Mouse (Mus musculus) lung, adult 2 months (tissue): ENCODE data around the gene Zfp536. TPM values are rescaled to one million over a fixed set of nuclear protein-coding genes. Genes with fewer than 3 reads are reported as not detected.

ENCODE experiments used
- DNase-seq: peaks from one replicate; pipeline ENCODE4 v3.0.0; 2022
- H3K4me1 ChIP-seq: fragments of 200-500 bp; 2 replicates; pipeline ENCODE4 v1.6.1; 2011; ENCODE audit warnings: low read length; ENCODE audit not compliant: control insufficient read depth, insufficient read depth
- H3K4me3 ChIP-seq: fragments of 200-500 bp; replicated peaks from 2 replicates; pipeline ENCODE3; 2011; ENCODE audit warnings: low read depth, mild to moderate bottlenecking, control low read depth, low read length; ENCODE audit errors: extremely low read depth
- CTCF ChIP-seq: fragments of 200-500 bp; IDR thresholded peaks from 2 replicates; pipeline ENCODE4 v1.5.1; 2011; ENCODE audit warnings: mild to moderate bottlenecking, low read length, control low read depth; ENCODE audit not compliant: insufficient read depth
- POLR2A ChIP-seq: fragments of 200-500 bp; IDR thresholded peaks from 2 replicates; pipeline ENCODE4 v1.6.1; 2011; ENCODE audit warnings: low read depth, mild to moderate bottlenecking, control low read depth, low read length, borderline replicate concordance; ENCODE audit errors: extremely low read depth
- whole genome bisulfite sequencing: fragments of 180-500 bp; shearing (Covaris S2); methylation state at CpG from one replicate; pipeline ENCODE4 v1.1.7; 2018; 5-methylcytosine and 5-hydroxymethylcytosine counted together
- polyA plus RNA-seq: library from polyadenylated mRNA; depleted of rRNA; stranded (reverse); fragments of >200 nt; gene quantifications from 2 replicates; pipeline ENCODE4 v1.2.3, GENCODE M21; 2012

Gene Zfp536
- polyA plus RNA-seq, 1 experiment: 0.43 TPM

DNA sequence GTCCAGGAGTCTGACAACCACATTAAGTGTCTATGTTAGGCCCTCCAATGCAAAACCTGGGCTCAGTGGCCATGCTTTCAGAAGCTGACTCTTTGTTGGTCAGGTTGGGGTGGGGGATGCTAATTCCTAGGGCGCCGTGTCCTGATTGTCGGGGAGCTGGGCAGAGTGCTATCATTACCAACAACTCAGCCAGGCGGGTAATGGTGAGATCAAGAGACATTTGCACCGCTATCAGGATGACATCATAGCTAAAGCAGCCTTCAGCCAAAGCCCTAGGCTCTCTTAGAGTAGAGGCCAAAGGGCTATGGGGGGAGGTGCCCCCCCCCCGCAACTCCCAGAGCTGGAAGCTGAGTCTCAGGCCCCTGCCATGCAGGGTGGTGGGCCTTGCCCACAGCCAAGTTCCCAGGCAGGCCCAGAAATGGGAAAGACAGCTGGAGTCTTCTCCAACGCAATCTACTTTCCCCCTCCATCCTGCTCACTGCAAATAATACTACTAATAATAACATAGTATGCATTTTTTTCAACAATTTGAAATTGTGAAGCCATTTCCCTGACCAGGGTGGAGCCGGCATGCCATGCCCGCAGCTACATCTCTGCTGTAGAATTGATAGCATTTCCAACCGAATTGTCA, 5.0 kb downstream of the Zfp536 start:
- no peak for DNase-seq
- H3K4me3 ChIP-seq: no peak overlapping the region
- 13% methylated on average over 10 of the region's 10 CpGs for WGBS
- H3K4me1 ChIP-seq: peaks cover 2% of the 10 kb centered on the region; the same call in 1 of the 2 replicates
- no peak for TF ChIP-seq CTCF
- TF ChIP-seq POLR2A: no peak

DNA sequence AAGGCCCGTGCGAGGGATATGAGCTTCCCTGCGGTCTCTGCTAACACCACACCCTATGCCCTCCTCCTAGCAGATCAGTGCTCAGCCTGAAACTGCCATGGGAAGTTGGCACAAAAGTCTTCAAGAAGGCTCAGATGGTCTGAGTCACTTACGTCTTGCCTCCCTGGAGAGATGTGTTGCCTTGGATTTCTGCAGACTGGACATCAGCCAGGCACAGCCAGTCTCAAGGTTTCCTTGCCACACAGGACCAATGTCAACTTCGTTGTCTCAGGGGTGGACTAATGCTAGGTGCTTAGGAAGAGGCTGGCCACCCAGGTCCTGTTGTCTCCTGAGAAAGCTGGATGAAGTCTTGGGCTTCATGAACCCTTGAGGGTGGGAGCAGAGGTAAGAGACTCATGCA, 14.6 kb downstream of the Zfp536 start:
- 80% methylated on average over 5 of the region's 5 CpGs for WGBS
- DNase-seq: no peak
- Histone ChIP-seq H3K4me1 (no peaks in the 10 kb centered on the region), H3K4me3 (no peak overlapping the region)
- no peak for TF ChIP-seq CTCF
- no peak for TF ChIP-seq POLR2A

DNA sequence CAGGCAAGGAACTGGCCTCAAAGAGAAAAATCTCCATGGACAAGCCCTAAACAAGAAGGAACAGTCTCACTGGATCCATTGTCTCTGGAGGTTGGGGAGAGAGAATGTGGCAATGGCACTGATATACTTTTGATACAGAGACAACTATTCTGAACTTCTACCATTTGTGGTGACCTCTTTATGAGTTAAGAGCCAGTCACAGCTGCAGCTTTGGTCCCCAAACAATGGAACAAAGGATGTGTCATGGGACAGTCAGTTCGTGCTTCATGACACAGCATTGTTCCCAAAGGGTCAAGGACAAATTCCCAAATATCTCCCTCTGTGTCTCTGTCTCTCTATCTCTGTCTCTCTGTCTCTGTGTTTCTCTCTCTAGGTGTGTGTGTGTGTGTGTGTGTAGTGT, 20.4 kb downstream of the Zfp536 start:
- no peaks in the 10 kb centered on the region for H3K4me1 ChIP-seq
- 55% methylated on average over 1 of the region's 1 CpGs for WGBS
- H3K4me3 ChIP-seq: no peak overlapping the region
- TF ChIP-seq CTCF (no peak), POLR2A (no peak)
- no peak for DNase-seq

DNA sequence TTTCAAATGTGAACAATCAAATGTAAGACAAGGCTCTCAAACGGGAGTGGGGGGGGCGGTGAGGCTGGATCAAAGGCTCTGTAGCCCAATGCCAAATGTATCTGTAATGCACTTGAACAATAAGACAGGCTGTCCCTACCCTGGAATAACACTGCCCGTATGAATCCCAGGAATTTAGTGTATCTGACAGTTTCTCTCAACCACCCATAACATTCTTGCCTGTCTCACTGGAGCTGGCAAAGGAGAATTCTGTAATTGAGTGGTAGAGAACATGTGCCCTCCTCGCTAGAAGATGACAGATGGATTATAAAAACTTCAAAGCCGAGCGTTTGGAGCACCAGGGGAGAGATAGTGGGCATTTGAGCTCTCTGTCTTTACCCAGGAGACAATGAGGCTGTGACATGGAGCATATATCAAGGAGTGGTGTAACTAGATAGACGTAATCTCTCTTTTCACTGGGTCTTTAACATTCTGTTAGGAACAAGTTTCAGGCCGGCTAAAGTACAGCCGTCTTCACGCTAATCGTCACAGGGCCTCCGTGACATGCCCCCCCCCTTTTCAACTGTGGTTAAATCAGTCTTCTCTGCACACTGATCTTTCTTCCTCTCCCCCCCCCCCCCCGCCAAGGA, 27.2 kb downstream of the Zfp536 start:
- no peak overlapping the region for H3K4me3 ChIP-seq
- 37% methylated on average over 13 of the region's 13 CpGs for WGBS
- no peak for DNase-seq
- no peaks in the 10 kb centered on the region for H3K4me1 ChIP-seq
- TF ChIP-seq POLR2A (no peak), CTCF (no peak)

DNA sequence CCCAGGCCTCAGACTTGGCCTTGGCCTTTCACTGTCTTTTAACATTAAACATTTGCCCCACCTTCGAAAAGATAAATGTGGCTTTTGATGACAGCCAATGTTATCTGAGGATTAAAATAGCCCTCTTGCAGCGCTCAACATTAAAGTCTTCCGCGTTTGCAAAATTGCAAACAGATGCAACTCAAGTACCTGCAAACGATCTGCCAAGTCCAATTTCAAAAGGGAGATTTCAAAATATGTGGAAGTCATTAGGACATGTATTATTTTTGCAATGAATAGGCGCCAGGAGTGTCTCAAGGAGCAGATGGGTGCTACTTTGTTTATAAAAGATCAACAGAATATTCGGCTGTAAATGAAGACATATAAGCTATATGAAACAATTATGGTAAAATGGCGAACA, 30.1 kb downstream of the Zfp536 start:
- DNase-seq: no peak
- Histone ChIP-seq H3K4me1 (no peaks in the 10 kb centered on the region), H3K4me3 (no peak overlapping the region)
- 58% methylated on average over 8 of the region's 8 CpGs for WGBS
- TF ChIP-seq POLR2A (no peak), CTCF (no peak)

DNA sequence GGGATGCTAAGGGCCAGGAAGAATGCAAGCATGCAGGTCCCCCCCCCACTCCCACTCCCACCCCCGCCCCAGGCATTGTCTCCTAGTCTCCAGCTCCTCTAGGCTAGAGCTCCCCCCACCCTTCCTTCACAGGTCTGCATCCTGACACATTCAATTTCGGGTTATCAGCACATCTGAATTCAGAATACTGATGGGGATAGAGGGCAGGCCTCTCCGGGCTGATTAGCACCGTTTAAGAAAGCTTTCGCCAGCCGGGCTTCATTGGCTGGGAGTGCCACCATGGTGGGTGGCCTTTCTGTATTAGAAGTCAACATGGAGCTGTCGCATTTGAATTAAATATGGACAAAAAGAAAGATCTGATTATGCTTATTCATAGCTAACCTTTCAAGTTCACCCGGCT, 36.2 kb downstream of the Zfp536 start:
- no peak for TF ChIP-seq CTCF
- TF ChIP-seq POLR2A: no peak
- H3K4me1 ChIP-seq: no peaks in the 10 kb centered on the region
- no peak for DNase-seq
- 49% methylated on average over 8 of the region's 8 CpGs for WGBS
- H3K4me3 ChIP-seq: no peak overlapping the region

DNA sequence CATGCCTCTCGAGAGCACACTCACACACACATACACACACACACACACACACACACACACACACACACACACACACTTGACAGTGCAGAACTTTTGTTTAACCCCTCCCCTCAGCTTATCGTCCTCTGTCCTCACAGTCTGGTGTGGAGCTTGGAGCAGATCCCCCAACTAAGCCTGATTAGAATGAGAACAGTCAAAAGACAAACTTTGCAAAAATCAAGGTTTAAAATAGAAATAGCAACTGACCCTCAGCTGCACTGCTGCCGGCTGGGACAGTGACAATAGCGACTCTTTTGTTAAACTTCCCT, 37.1 kb downstream of the Zfp536 start:
- 15% methylated on average over 4 of the region's 4 CpGs for WGBS
- no peak overlapping the region for H3K4me3 ChIP-seq
- DNase-seq: no peak
- TF ChIP-seq POLR2A (no peak), CTCF (no peak)
- no peaks in the 10 kb centered on the region for H3K4me1 ChIP-seq

DNA sequence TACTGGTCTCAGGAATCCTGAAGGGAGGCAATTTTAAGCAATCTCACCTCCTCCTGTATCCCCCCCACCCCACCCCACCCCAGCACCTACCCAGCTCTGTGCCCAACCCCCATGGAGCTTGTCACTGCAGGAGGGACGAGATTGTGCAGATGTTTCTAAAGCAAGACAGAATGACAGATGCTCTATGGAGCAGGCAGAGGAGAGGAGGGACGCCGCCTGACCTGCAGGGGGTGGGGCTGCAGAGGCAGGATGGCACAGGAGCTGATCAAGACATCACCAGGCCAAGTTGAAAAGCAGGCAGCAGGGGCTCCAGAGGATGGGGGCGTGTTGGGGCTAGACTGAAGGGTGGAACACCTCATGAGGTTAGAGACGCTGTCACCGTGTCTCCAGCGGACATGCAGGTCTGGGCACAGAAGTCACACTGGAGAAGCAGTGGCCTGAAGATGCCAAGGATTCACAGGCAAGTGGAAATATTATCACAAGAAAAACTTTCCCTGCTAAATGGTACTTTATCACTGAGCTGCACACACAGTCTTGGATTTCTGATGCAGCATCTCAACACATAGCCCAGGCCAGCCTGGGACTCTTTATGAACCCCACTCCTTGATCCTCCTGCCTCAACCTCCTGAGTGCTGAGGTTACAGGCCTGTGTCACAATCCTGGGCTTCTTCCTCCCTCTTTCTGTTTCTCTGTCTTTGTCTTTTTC, 37.6 kb downstream of the Zfp536 start:
- Histone ChIP-seq H3K4me3 (no peak overlapping the region), H3K4me1 (no peaks in the 10 kb centered on the region)
- WGBS: 54% methylated on average over 7 of the region's 7 CpGs
- no peak for TF ChIP-seq CTCF
- TF ChIP-seq POLR2A: no peak
- no peak for DNase-seq

DNA sequence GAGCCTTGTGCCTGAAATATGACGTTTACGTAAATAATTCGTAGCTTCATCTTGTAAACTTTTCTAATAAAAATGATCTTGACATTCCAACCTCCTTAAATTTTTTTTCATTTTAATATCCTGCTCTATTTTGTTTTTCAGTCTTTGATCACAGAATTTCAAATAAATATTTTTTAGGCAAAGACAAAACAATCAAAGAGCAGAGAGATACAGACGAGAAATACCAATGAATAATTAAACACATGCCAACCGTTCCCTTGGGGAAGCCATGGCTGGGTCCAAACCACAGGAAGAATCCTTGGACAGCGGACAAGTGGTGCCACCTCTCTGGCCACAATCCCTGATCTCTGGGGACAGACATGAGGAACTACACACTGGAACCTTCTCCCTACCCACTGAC, 38.3 kb downstream of the Zfp536 start:
- no peak for DNase-seq
- no peaks in the 10 kb centered on the region for H3K4me1 ChIP-seq
- TF ChIP-seq POLR2A (no peak), CTCF (no peak)
- 70% methylated on average over 6 of the region's 6 CpGs for WGBS
- H3K4me3 ChIP-seq: no peak overlapping the region

DNA sequence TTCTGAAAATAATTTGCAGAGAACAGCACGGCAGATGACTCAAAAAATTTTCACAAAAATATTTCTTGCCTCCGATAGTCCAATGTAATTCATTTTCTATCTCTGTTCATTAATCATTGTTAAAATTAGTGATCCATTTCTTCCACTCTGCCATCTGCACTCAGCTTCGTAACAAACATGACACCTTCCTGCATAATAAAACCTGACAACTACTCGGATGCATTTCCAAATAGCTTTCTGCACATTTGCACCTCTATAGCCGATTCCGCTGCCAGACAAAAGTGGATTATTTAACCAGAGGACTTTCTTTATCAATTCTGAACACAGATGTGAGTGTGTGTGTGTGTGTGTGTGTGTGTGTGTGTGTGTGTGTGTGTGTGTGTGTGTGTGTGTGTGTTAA, 38.9 kb downstream of the Zfp536 start:
- WGBS: 80% methylated on average over 6 of the region's 6 CpGs
- TF ChIP-seq CTCF (no peak), POLR2A (no peak)
- no peak for DNase-seq

More for the DNA sequence above, 38.9 kb downstream of the Zfp536 start:
- Histone ChIP-seq H3K4me3 (no peak overlapping the region), H3K4me1 (no peaks in the 10 kb centered on the region)
